Mouse (Mus musculus) lung, adult 2 months (tissue): ENCODE measurements around the gene Dgkq.

Experiments
- CTCF ChIP-seq: fragments of 200-500 bp; IDR thresholded peaks from 2 replicates; pipeline ENCODE4 v1.5.1; 2011; ENCODE audit warnings: mild to moderate bottlenecking, low read length, control low read depth; ENCODE audit not compliant: insufficient read depth
- POLR2A ChIP-seq: fragments of 200-500 bp; IDR thresholded peaks from 2 replicates; pipeline ENCODE4 v1.6.1; 2011; ENCODE audit warnings: low read depth, mild to moderate bottlenecking, control low read depth, low read length, borderline replicate concordance; ENCODE audit errors: extremely low read depth

GRCm38 (mm10) chr5:108692271-108692670 is 22.8 kb upstream of the Dgkq start, which contains the start of gene Fgfrl1:
- TF ChIP-seq POLR2A (no peak), CTCF (peak; percentile 46)
